ENCODE assay signal across 17 mouse cellular contexts in genomic region chr11:30175623-30176022, GRCm38 (mm10).
DNase-seq lines count a peak whose midpoint lies in the region; ATAC-seq and TF ChIP-seq lines count a peak whose summit lies in the region.
"Had no signal": no experiment of that assay in that cellular context is flagged by ENCODE, and none has a peak within 500 bp of the region (broad histone marks: within the 10 kb centered on the region; RNA-seq: fewer than 3 reads in every experiment).

No protein-coding gene starts in this region.

- peaks cover 29% of the 10 kb centered on the region for H3K4me1 ChIP-seq in intestine, embryonic 16.5 days (ENCODE audit: control insufficient read depth, insufficient read depth, low read length)
- 0 out of 2 replicates have a peak, but pooled peaks cover 21% of the 10 kb centered on the region for H3K4me1 ChIP-seq in intestine, postnatal 0 days (replicated peaks; ENCODE audit: control insufficient read depth, insufficient read depth, low read length)
- H3K4me1 ChIP-seq: embryonic facial prominence, embryonic 12.5 days had no signal

- no peaks in the 10 kb centered on the region for H3K36me3 ChIP-seq in intestine, embryonic 16.5 days (ENCODE audit: control insufficient read depth, insufficient read depth, low read length)
- H3K36me3 ChIP-seq in intestine, postnatal 0 days (ENCODE audit: control insufficient read depth, insufficient read depth), result 0 out of 2 replicates have a peak, but pooled peaks cover 5% of the 10 kb centered on the region
- H3K36me3 ChIP-seq: embryonic facial prominence, embryonic 12.5 days; hindbrain, embryonic 15.5 days had no signal

- peak overlapping the region; percentile 43; the same call in 1 of the 2 replicates for H3K27ac ChIP-seq in intestine, embryonic 16.5 days (ENCODE audit: low read length)
- no peak overlapping the region for H3K27ac ChIP-seq in intestine, postnatal 0 days (ENCODE audit: low read depth, low read length)
- H3K27ac ChIP-seq: embryonic facial prominence, embryonic 12.5 days; hindbrain, embryonic 15.5 days had no signal

- DNase-seq in adrenal gland, adult 2 months, result no peak
- no peak for DNase-seq in spleen, postnatal 14 days (ENCODE audit: low spot score in 2 of 2)
- DNase-seq: B cell, adult 2 months; cerebellum, adult 11 months; cerebellum, adult 8-10 months; cerebellum, postnatal 14 days; forebrain, postnatal 0 days; gastrocnemius, postnatal 14 days had no signal

- no peak overlapping the region for H3K9ac ChIP-seq in intestine, embryonic 16.5 days (ENCODE audit: low read depth, low read length)
- no peak overlapping the region for H3K9ac ChIP-seq in intestine, postnatal 0 days (ENCODE audit: low read depth, low read length)
- H3K9ac ChIP-seq: embryonic facial prominence, embryonic 12.5 days; forebrain, postnatal 0 days; heart, embryonic 12.5 days; hindbrain, embryonic 15.5 days had no signal

- ATAC-seq in intestine, embryonic 16.5 days, result 0 out of 2 replicates have a peak, but pooled peaks have one; percentile 22
- no peak for ATAC-seq in intestine, postnatal 0 days
- peak; percentile 46 for ATAC-seq in common myeloid progenitor, adult 5-6 weeks (replicated peaks; ENCODE audit: low read depth, poor library complexity, severe bottlenecking)
- ATAC-seq in hematopoietic stem cell, adult 5-6 weeks (replicated peaks in 1 of 2; ENCODE audit: insufficient read depth in 1 of 2, low FRiP score in 2 of 2, low TSS enrichment in 1 of 2, low read depth in 1 of 2, poor library complexity in 2 of 2, severe bottlenecking in 2 of 2), result peak; percentile 23 to 51; a peak in 2 of 4 replicates
- ATAC-seq: CD4-positive, CD25-positive, alpha-beta regulatory T cell, adult 4 months had no signal

- H3K27me3 ChIP-seq in intestine, embryonic 16.5 days (replicated peaks; ENCODE audit: control insufficient read depth, insufficient read depth, low read length), result no peaks in the 10 kb centered on the region
- no peaks in the 10 kb centered on the region for H3K27me3 ChIP-seq in intestine, postnatal 0 days (replicated peaks; ENCODE audit: control insufficient read depth, insufficient read depth, low read length)
- H3K27me3 ChIP-seq: embryonic facial prominence, embryonic 12.5 days; heart, embryonic 12.5 days; hindbrain, embryonic 15.5 days had no signal

- peak overlapping the region; percentile 5; the same call in 1 of the 2 replicates for H3K4me2 ChIP-seq in intestine, embryonic 16.5 days (ENCODE audit: low read depth, low read length)
- no peak overlapping the region for H3K4me2 ChIP-seq in intestine, postnatal 0 days (replicated peaks; ENCODE audit: low read depth)
- H3K4me2 ChIP-seq: embryonic facial prominence, embryonic 12.5 days; heart, embryonic 12.5 days; hindbrain, embryonic 15.5 days had no signal

- TF ChIP-seq CTCF in intestine, postnatal 0 days (IDR thresholded peaks at IDR 0.05; ENCODE audit: low read depth), result no peak

- no peaks in the 10 kb centered on the region for H3K9me3 ChIP-seq in intestine, embryonic 16.5 days (ENCODE audit: control insufficient read depth, low read length)
- no peaks in the 10 kb centered on the region for H3K9me3 ChIP-seq in intestine, postnatal 0 days (ENCODE audit: control insufficient read depth)
- H3K9me3 ChIP-seq: embryonic facial prominence, embryonic 12.5 days; G1E; heart, embryonic 12.5 days; hindbrain, embryonic 15.5 days had no signal

- 50% methylated on average over 1 of the region's 1 CpGs for WGBS in intestine, embryonic 16.5 days
- 20% methylated on average over 1 of the region's 1 CpGs for WGBS in intestine, postnatal 0 days

- H3K4me3 ChIP-seq in intestine, embryonic 16.5 days (ENCODE audit: low read length), result no peak overlapping the region
- H3K4me3 ChIP-seq in intestine, postnatal 0 days (ENCODE audit: low read depth, low read length), result no peak overlapping the region
- H3K4me3 ChIP-seq: embryonic facial prominence, embryonic 12.5 days; heart, embryonic 12.5 days; hindbrain, embryonic 15.5 days had no signal
